Mouse (Mus musculus) liver, embryonic 12.5 days (tissue): ENCODE results near the gene Disp2. TPM values are rescaled to one million over a fixed set of nuclear protein-coding genes. Genes with fewer than 3 reads are reported as not detected.

ENCODE experiments used
- ATAC-seq: fragments of 200-750 bp; cut with Nextera tagmentation; 2 replicates; pipeline ENCODE4 v1.8.0; 2017; ENCODE audit warnings: moderate number of reproducible peaks, mild to moderate bottlenecking, moderate library complexity
- H3K27ac ChIP-seq: fragments of 300-500 bp; sonication (generic); 2 replicates; pipeline ENCODE4 v1.5.1; 2016; ENCODE audit warnings: mild to moderate bottlenecking
- H3K27me3 ChIP-seq: fragments of 300-500 bp; sonication (generic); replicated peaks from 2 replicates; pipeline ENCODE4 v1.6.1; 2016; ENCODE audit warnings: mild to moderate bottlenecking, moderate library complexity
- H3K36me3 ChIP-seq: fragments of 300-500 bp; sonication (generic); 2 replicates; pipeline ENCODE4 v1.6.1; 2016; ENCODE audit warnings: mild to moderate bottlenecking, moderate library complexity
- H3K4me1 ChIP-seq: fragments of 300-500 bp; sonication (generic); 2 replicates; pipeline ENCODE4 v1.6.1; 2016
- H3K4me2 ChIP-seq: fragments of 300-500 bp; sonication (generic); 2 replicates; pipeline ENCODE4 v1.6.1; 2016; ENCODE audit warnings: mild to moderate bottlenecking, moderate library complexity
- H3K4me3 ChIP-seq: fragments of 300-500 bp; sonication (generic); 2 replicates; pipeline ENCODE4 v1.5.1; 2016; ENCODE audit warnings: mild to moderate bottlenecking, moderate library complexity
- H3K9ac ChIP-seq: fragments of 300-500 bp; sonication (generic); 2 replicates; pipeline ENCODE4 v1.6.1; 2016; ENCODE audit warnings: mild to moderate bottlenecking, moderate library complexity
- H3K9me3 ChIP-seq: fragments of 300-500 bp; sonication (generic); replicated peaks from 2 replicates; pipeline ENCODE4 v1.6.1; 2016; ENCODE audit warnings: mild to moderate bottlenecking, moderate library complexity
- WGBS: fragments of 180-500 bp; shearing (Covaris S2); methylation state at CpG from one replicate; pipeline ENCODE4 v1.1.7; 2016; ENCODE audit not compliant: insufficient replicate concordance; 5-methylcytosine and 5-hydroxymethylcytosine counted together
- polyA plus RNA-seq: library from polyadenylated mRNA; unstranded; fragments of >200 nt; fragmentation: Nextera tagmentation; extraction: Ambion mirVana; gene quantifications from 2 replicates; pipeline ENCODE4 v1.2.1, GENCODE M21; 2016

Disp2 gene
- 0.35 and 0.37 TPM in 2 replicates for polyA plus RNA-seq

GRCm38 (mm10) chr2:118779504-118780480 lies at the start of gene Disp2:
Gene Disp2 (plus strand): TSS chr2:118779719.
- H3K9ac ChIP-seq = peak within 1 kb of the TSS; percentile 12; the same call in 1 of the 2 replicates

GRCm38 (mm10) chr2:118729816-118730621 lies 49.5 kb upstream of the Disp2 start:
- no peak for ATAC-seq

More at GRCm38 (mm10) chr2:118779504-118780480, at the start of gene Disp2:
- H3K4me2 ChIP-seq = peak within 1 kb of the TSS; percentile 66
- no peaks in the 10 kb centered on the region for H3K9me3 ChIP-seq
- peak; percentile 81 for ATAC-seq
- peaks cover 25% of the 10 kb centered on the region for H3K4me1 ChIP-seq
- peak within 1 kb of the TSS; percentile 38 for H3K4me3 ChIP-seq
- no peak within 1 kb of the TSS for H3K27ac ChIP-seq
- 12% methylated on average over 39 of the region's 39 CpGs for WGBS
- H3K27me3 ChIP-seq = peaks cover 60% of the 10 kb centered on the region
- H3K36me3 ChIP-seq = no peaks in the 10 kb centered on the region

GRCm38 (mm10) chr2:118730622-118730915 lies 49.0 kb upstream of the Disp2 start:
- Histone ChIP-seq H3K4me2 (no peak overlapping the region), H3K36me3 (no peaks in the 10 kb centered on the region), H3K4me1 (peaks cover 23% of the 10 kb centered on the region), H3K4me3 (no peak overlapping the region), H3K9me3 (no peaks in the 10 kb centered on the region), H3K27me3 (peaks cover 61% of the 10 kb centered on the region), H3K9ac (no peak overlapping the region), H3K27ac (no peak overlapping the region)
- no peak for ATAC-seq
- 6% methylated on average over 3 of the region's 3 CpGs for WGBS

More at GRCm38 (mm10) chr2:118729816-118730621, 49.5 kb upstream of the Disp2 start:
- H3K4me2 ChIP-seq = no peak overlapping the region
- peaks cover 23% of the 10 kb centered on the region for H3K4me1 ChIP-seq
- H3K9ac ChIP-seq = no peak overlapping the region
- H3K27me3 ChIP-seq = peaks cover 61% of the 10 kb centered on the region
- H3K4me3 ChIP-seq = no peak overlapping the region
- H3K9me3 ChIP-seq = no peaks in the 10 kb centered on the region
- H3K27ac ChIP-seq = 0 out of 2 replicates have a peak overlapping the region, but pooled peaks have one; percentile 8
- WGBS = 31% methylated on average over 8 of the region's 8 CpGs
- H3K36me3 ChIP-seq = no peaks in the 10 kb centered on the region

GRCm38 (mm10) chr2:118731981-118732380 lies 47.5 kb upstream of the Disp2 start:
- peaks cover 67% of the 10 kb centered on the region for H3K27me3 ChIP-seq
- 72% methylated on average over 5 of the region's 5 CpGs for WGBS

GRCm38 (mm10) chr2:118733341-118733740 lies 46.2 kb upstream of the Disp2 start:
- peaks cover 11% of the 10 kb centered on the region for H3K4me1 ChIP-seq
- H3K9me3 ChIP-seq = no peaks in the 10 kb centered on the region
- no peaks in the 10 kb centered on the region for H3K36me3 ChIP-seq
- no peak overlapping the region for H3K27ac ChIP-seq
- H3K27me3 ChIP-seq = peaks cover 53% of the 10 kb centered on the region
- H3K4me2 ChIP-seq = no peak overlapping the region
- H3K9ac ChIP-seq = no peak overlapping the region
- WGBS = 69% methylated on average over 5 of the region's 5 CpGs
- H3K4me3 ChIP-seq = no peak overlapping the region
- no peak for ATAC-seq

More at GRCm38 (mm10) chr2:118731981-118732380, 47.5 kb upstream of the Disp2 start:
- Histone ChIP-seq H3K4me1 (peaks cover 23% of the 10 kb centered on the region), H3K9me3 (no peaks in the 10 kb centered on the region), H3K9ac (no peak overlapping the region), H3K36me3 (no peaks in the 10 kb centered on the region), H3K4me2 (no peak overlapping the region), H3K27ac (no peak overlapping the region), H3K4me3 (no peak overlapping the region)
- no peak for ATAC-seq

GRCm38 (mm10) chr2:118740341-118740740 lies 39.2 kb upstream of the Disp2 start:
- Histone ChIP-seq H3K27ac (no peak overlapping the region), H3K4me1 (peaks cover 23% of the 10 kb centered on the region), H3K4me2 (no peak overlapping the region), H3K36me3 (no peaks in the 10 kb centered on the region), H3K27me3 (peaks cover 41% of the 10 kb centered on the region), H3K9ac (no peak overlapping the region), H3K4me3 (no peak overlapping the region), H3K9me3 (no peaks in the 10 kb centered on the region)
- WGBS = 31% methylated on average over 3 of the region's 3 CpGs
- no peak for ATAC-seq

GRCm38 (mm10) chr2:118741183-118741582 lies 38.3 kb upstream of the Disp2 start:
- Histone ChIP-seq H3K4me3 (no peak overlapping the region), H3K4me2 (no peak overlapping the region), H3K27me3 (peaks cover 37% of the 10 kb centered on the region), H3K4me1 (peaks cover 25% of the 10 kb centered on the region), H3K36me3 (no peaks in the 10 kb centered on the region), H3K9me3 (no peaks in the 10 kb centered on the region), H3K9ac (no peak overlapping the region), H3K27ac (no peak overlapping the region)
- ATAC-seq = no peak
- WGBS = 65% methylated on average over 9 of the region's 9 CpGs

GRCm38 (mm10) chr2:118743261-118743943 lies 36.1 kb upstream of the Disp2 start:
- Histone ChIP-seq H3K4me1 (peaks cover 47% of the 10 kb centered on the region), H3K27ac (no peak overlapping the region), H3K27me3 (peaks cover 35% of the 10 kb centered on the region), H3K4me2 (no peak overlapping the region), H3K9ac (no peak overlapping the region), H3K9me3 (no peaks in the 10 kb centered on the region), H3K4me3 (no peak overlapping the region), H3K36me3 (peaks cover 3% of the 10 kb centered on the region)
- ATAC-seq = no peak
- WGBS = 27% methylated on average over 8 of the region's 8 CpGs

GRCm38 (mm10) chr2:118744621-118745020 lies 34.9 kb upstream of the Disp2 start:
- ATAC-seq = no peak
- Histone ChIP-seq H3K4me3 (peak overlapping the region; percentile 94), H3K27me3 (peaks cover 29% of the 10 kb centered on the region), H3K4me1 (peaks cover 60% of the 10 kb centered on the region), H3K36me3 (peaks cover 16% of the 10 kb centered on the region), H3K27ac (peak overlapping the region; percentile 40; the same call in 1 of the 2 replicates), H3K9me3 (no peaks in the 10 kb centered on the region), H3K9ac (peak overlapping the region; percentile 96; the same call in 1 of the 2 replicates), H3K4me2 (peak overlapping the region; percentile 100)
- 16% methylated on average over 7 of the region's 7 CpGs for WGBS

- Histone ChIP-seq H3K9me3 (no peaks in the 10 kb centered on the region), H3K9ac (peak within 1 kb of the TSS; percentile 96), H3K27me3 (peaks cover 29% of the 10 kb centered on the region), H3K4me3 (peak within 1 kb of the TSS; percentile 94), H3K4me2 (peak within 1 kb of the TSS; percentile 100), H3K36me3 (peaks cover 23% of the 10 kb centered on the region), H3K4me1 (peaks cover 64% of the 10 kb centered on the region), H3K27ac (peak within 1 kb of the TSS; percentile 83)
- 1% methylated on average over 53 of the region's 57 CpGs for WGBS
- ATAC-seq = peak; percentile 90
Observed at GRCm38 (mm10) chr2:118745232-118745884, 34.2 kb upstream of the Disp2 start, which contains the start of gene Inafm2. Gene Inafm2 (plus strand): TSS chr2:118745758.
